19 mouse cellular contexts compared by ENCODE assay signal in the genomic region with DNA sequence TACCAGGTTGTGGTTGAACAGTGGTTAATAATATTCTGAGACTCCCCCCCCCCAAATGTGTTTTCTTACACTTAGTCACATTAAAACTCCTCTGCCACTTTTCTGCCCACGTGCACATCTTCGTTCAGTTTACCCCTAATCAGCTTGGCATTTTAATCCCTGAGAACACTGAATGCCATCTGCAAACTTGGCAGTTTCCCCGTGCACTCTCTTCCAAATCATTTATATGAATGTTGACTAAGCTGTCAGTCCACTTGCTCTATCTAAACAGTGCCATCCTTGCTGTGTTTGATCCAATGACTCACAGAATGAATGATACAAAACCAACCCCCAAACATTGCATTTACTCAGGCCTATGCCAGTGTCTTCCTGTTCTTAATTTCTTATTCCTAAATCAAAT. TPM values are rescaled to one million over a fixed set of nuclear protein-coding genes. Genes with fewer than 3 reads are reported as not detected.
DNase-seq lines count a peak whose midpoint lies in the region; ATAC-seq and TF ChIP-seq lines count a peak whose summit lies in the region.
"Had no signal": no experiment of that assay in that cellular context is flagged by ENCODE, and none has a peak within 500 bp of the region (broad histone marks: within the 10 kb centered on the region; RNA-seq: fewer than 3 reads in every experiment).

No protein-coding gene starts in this region.

- no peak overlapping the region for H3K4me3 ChIP-seq in forebrain, embryonic 15.5 days
- H3K4me3 ChIP-seq in forebrain, embryonic 10.5 days = no peak overlapping the region
- no peak overlapping the region for H3K4me3 ChIP-seq in cerebellum, adult 2 months (replicated peaks; ENCODE audit: insufficient read depth, low read depth, low read length)
- no peak overlapping the region for H3K4me3 ChIP-seq in layer of hippocampus, adult 2 months
- no peak overlapping the region for H3K4me3 ChIP-seq in heart, adult 2 months
- no peak overlapping the region for H3K4me3 ChIP-seq in intestine, postnatal 0 days (ENCODE audit: low read depth, low read length)
- H3K4me3 ChIP-seq: limb, embryonic 12.5 days; lung, embryonic 15.5 days; midbrain, embryonic 10.5 days had no signal

- TF ChIP-seq CTCF in cerebellum, adult 2 months (IDR thresholded peaks at IDR 0.05; ENCODE audit: borderline replicate concordance, insufficient read depth, low read depth, low read length) = no peak
- no peak for TF ChIP-seq CTCF in layer of hippocampus, adult 2 months (conservative IDR thresholded peaks at IDR 0.05)
- TF ChIP-seq CTCF in heart, adult 2 months (IDR thresholded peaks at IDR 0.05) = no peak
- TF ChIP-seq CTCF in intestine, postnatal 0 days (IDR thresholded peaks at IDR 0.05; ENCODE audit: low read depth) = no peak

- ATAC-seq in forebrain, embryonic 15.5 days (replicated peaks) = 0 out of 2 replicates have a peak, but pooled peaks have one; percentile 43
- ATAC-seq in intestine, postnatal 0 days = no peak
- ATAC-seq: inflammation-experienced regulatory T-cells, adult 6 months had no signal

- no peaks in the 10 kb centered on the region for H3K27me3 ChIP-seq in forebrain, embryonic 15.5 days
- no peaks in the 10 kb centered on the region for H3K27me3 ChIP-seq in forebrain, embryonic 10.5 days (ENCODE audit: poor library complexity, severe bottlenecking)
- no peaks in the 10 kb centered on the region for H3K27me3 ChIP-seq in cerebellum, adult 2 months (ENCODE audit: control insufficient read depth, insufficient read depth, low read length)
- H3K27me3 ChIP-seq in heart, adult 2 months (ENCODE audit: control insufficient read depth, insufficient read depth, low read length) = no peaks in the 10 kb centered on the region
- no peaks in the 10 kb centered on the region for H3K27me3 ChIP-seq in intestine, postnatal 0 days (replicated peaks; ENCODE audit: control insufficient read depth, insufficient read depth, low read length)
- H3K27me3 ChIP-seq: limb, embryonic 12.5 days; lung, embryonic 15.5 days had no signal

- H3K79me2 ChIP-seq in heart, adult 2 months (replicated peaks; ENCODE audit: control insufficient read depth, insufficient read depth, low read length) = no peaks in the 10 kb centered on the region

- no peaks in the 10 kb centered on the region for H3K36me3 ChIP-seq in forebrain, embryonic 15.5 days
- H3K36me3 ChIP-seq in forebrain, embryonic 10.5 days (replicated peaks) = no peaks in the 10 kb centered on the region
- H3K36me3 ChIP-seq in heart, adult 2 months (ENCODE audit: control insufficient read depth, insufficient read depth, low read length) = no peaks in the 10 kb centered on the region
- H3K36me3 ChIP-seq in intestine, postnatal 0 days (ENCODE audit: control insufficient read depth, insufficient read depth) = no peaks in the 10 kb centered on the region
- H3K36me3 ChIP-seq: limb, embryonic 12.5 days; lung, embryonic 15.5 days; midbrain, embryonic 10.5 days had no signal

- intact Hi-C loops in heart, adult 2 months (cut with DNase I) = loop anchor here (5.0 kb wide), 1 partner anchor 137 kb away; a partner anchor contains a TSS

- H3K4me2 ChIP-seq in forebrain, embryonic 15.5 days (replicated peaks) = no peak overlapping the region
- no peak overlapping the region for H3K4me2 ChIP-seq in intestine, postnatal 0 days (replicated peaks; ENCODE audit: low read depth)
- H3K4me2 ChIP-seq: limb, embryonic 12.5 days; lung, embryonic 15.5 days had no signal

- DNase-seq in forebrain, embryonic 10.5 days (ENCODE audit: extremely low spot score, low spot score) = no peak
- DNase-seq in adipocyte (ENCODE audit: low spot score) = peak; percentile 83
- DNase-seq in cerebellum, adult 2 months = peak; percentile 78 to 92
- peak; percentile 74 to 86 for DNase-seq in layer of hippocampus, adult 2 months (ENCODE audit: low spot score in 2 of 2)
- DNase-seq in heart, adult 2 months = no peak
- DNase-seq in urinary bladder, postnatal 25 days (ENCODE audit: low spot score) = no peak
- DNase-seq: heart, postnatal 14 days; thymus, postnatal 36 days had no signal

- H3K4me1 ChIP-seq in forebrain, embryonic 15.5 days = peaks cover 21% of the 10 kb centered on the region
- H3K4me1 ChIP-seq in forebrain, embryonic 10.5 days = no peaks in the 10 kb centered on the region
- H3K4me1 ChIP-seq in cerebellum, adult 2 months (ENCODE audit: control insufficient read depth, insufficient read depth, low read length) = peaks cover 43% of the 10 kb centered on the region
- H3K4me1 ChIP-seq in heart, adult 2 months (ENCODE audit: control insufficient read depth, insufficient read depth, low read length) = peaks cover 1% of the 10 kb centered on the region
- H3K4me1 ChIP-seq in intestine, postnatal 0 days (replicated peaks; ENCODE audit: control insufficient read depth, insufficient read depth, low read length) = no peaks in the 10 kb centered on the region
- H3K4me1 ChIP-seq: limb, embryonic 12.5 days; lung, embryonic 15.5 days; midbrain, embryonic 10.5 days had no signal

- 34% methylated on average over 3 of the region's 3 CpGs for WGBS in forebrain, embryonic 15.5 days
- 74% methylated on average over 3 of the region's 3 CpGs for WGBS in forebrain, embryonic 10.5 days
- WGBS in cerebellum, adult 2 months = 9% methylated on average over 3 of the region's 3 CpGs
- 56% methylated on average over 3 of the region's 3 CpGs for WGBS in heart, adult 2 months
- 42% methylated on average over 3 of the region's 3 CpGs for WGBS in intestine, postnatal 0 days

- H3K9me3 ChIP-seq in forebrain, embryonic 15.5 days = no peaks in the 10 kb centered on the region
- H3K9me3 ChIP-seq in forebrain, embryonic 10.5 days = no peaks in the 10 kb centered on the region
- no peaks in the 10 kb centered on the region for H3K9me3 ChIP-seq in intestine, postnatal 0 days (ENCODE audit: control insufficient read depth)
- H3K9me3 ChIP-seq: limb, embryonic 12.5 days; lung, embryonic 15.5 days; midbrain, embryonic 10.5 days had no signal

- no peak overlapping the region for H3K9ac ChIP-seq in forebrain, embryonic 15.5 days (replicated peaks)
- H3K9ac ChIP-seq in heart, adult 2 months (ENCODE audit: low read depth, low read length) = no peak overlapping the region
- H3K9ac ChIP-seq in intestine, postnatal 0 days (ENCODE audit: low read depth, low read length) = no peak overlapping the region
- H3K9ac ChIP-seq: limb, embryonic 12.5 days; lung, embryonic 15.5 days had no signal

- TF ChIP-seq POLR2A in cerebellum, adult 2 months (IDR thresholded peaks at IDR 0.05; ENCODE audit: borderline replicate concordance, insufficient read depth, low read length) = no peak
- TF ChIP-seq POLR2A in heart, adult 2 months (IDR thresholded peaks at IDR 0.05; ENCODE audit: insufficient read depth, low read depth, low read length) = no peak

- TF ChIP-seq EP300 in heart, adult 2 months (IDR thresholded peaks at IDR 0.05; ENCODE audit: insufficient read depth, low read depth, low read length) = no peak

- no peak overlapping the region for H3K27ac ChIP-seq in forebrain, embryonic 15.5 days (replicated peaks)
- H3K27ac ChIP-seq in forebrain, embryonic 10.5 days = no peak overlapping the region
- peak overlapping the region; percentile 52; the same call in 1 of the 2 replicates for H3K27ac ChIP-seq in cerebellum, adult 2 months (ENCODE audit: insufficient read depth, low read length)
- peak overlapping the region; percentile 75 for H3K27ac ChIP-seq in layer of hippocampus, adult 2 months
- no peak overlapping the region for H3K27ac ChIP-seq in heart, adult 2 months
- no peak overlapping the region for H3K27ac ChIP-seq in intestine, postnatal 0 days (ENCODE audit: low read depth, low read length)
- H3K27ac ChIP-seq: limb, embryonic 12.5 days; lung, embryonic 15.5 days; midbrain, embryonic 10.5 days had no signal

RNA-seq across cellular contexts. Expression of a gene that starts 1.6 kb away (rescaled TPM):
- not detected in 2 replicates for polyA plus RNA-seq in forebrain, embryonic 15.5 days (2015; fragmentation: Nextera tagmentation; extraction: Ambion mirVana)
- not detected in 2 replicates for polyA plus RNA-seq in forebrain, embryonic 10.5 days (2016; fragmentation: Nextera tagmentation; extraction: Ambion mirVana)
- not detected in 2 replicates for polyA plus RNA-seq in cerebellum, adult 2 months (2012; rRNA removed)
- total RNA-seq in layer of hippocampus, adult 2 months (2021) = not detected
- not detected for total RNA-seq in heart, adult 2 months (2021)
- not detected in 2 replicates for polyA plus RNA-seq in heart, adult 2 months (2012; rRNA removed)
- polyA plus RNA-seq in intestine, postnatal 0 days (2015; fragmentation: Nextera tagmentation; extraction: Ambion mirVana) = not detected in 2 replicates
- total RNA-seq: heart, postnatal 14 days; MEL had no signal
- polyA plus RNA-seq: C2C12; gonadal fat pad, adult 2 months; inflammation-experienced regulatory T-cells, adult 6 months; large intestine, adult 2 months; limb, embryonic 12.5 days; lung, embryonic 15.5 days; midbrain, embryonic 10.5 days; neural tube, embryonic 11.5 days had no signal

RNA-seq across cellular contexts. Expression of a gene that starts 26.5 kb away (rescaled TPM):
- 2.0 and 2.3 TPM in 2 replicates for polyA plus RNA-seq in forebrain, embryonic 15.5 days (2015; fragmentation: Nextera tagmentation; extraction: Ambion mirVana)
- polyA plus RNA-seq in forebrain, embryonic 10.5 days (2016; fragmentation: Nextera tagmentation; extraction: Ambion mirVana) = 0.15 and 0.16 TPM in 2 replicates
- 111 and 118 TPM in 2 replicates for polyA plus RNA-seq in cerebellum, adult 2 months (2012; rRNA removed)
- 10 to 100 TPM; 19.4 to 22.6 TPM for total RNA-seq in layer of hippocampus, adult 2 months (2021)
- 10 to 100 TPM; 29.9 to 41.5 TPM for total RNA-seq in heart, adult 2 months (2021)
- polyA plus RNA-seq in heart, adult 2 months (2012; rRNA removed) = 24.6 and 37.7 TPM in 2 replicates
- polyA plus RNA-seq in intestine, postnatal 0 days (2015; fragmentation: Nextera tagmentation; extraction: Ambion mirVana) = 0.12 and 0.17 TPM in 2 replicates
- total RNA-seq: MEL had no signal

Comparison
In these comparisons a context has a peak if more than half of its experiments do, and no peak if none do; other contexts are left out.
1. H3K27ac ChIP-seq: peak in cerebellum, adult 2 months (single experiment) and layer of hippocampus, adult 2 months (single experiment); none in forebrain, embryonic 15.5 days (single experiment), forebrain, embryonic 10.5 days (single experiment), heart, adult 2 months (single experiment) and intestine, postnatal 0 days (single experiment).
2. DNase-seq: peak in adipocyte (single experiment), cerebellum, adult 2 months (2 of 2) and layer of hippocampus, adult 2 months (2 of 2); none in forebrain, embryonic 10.5 days (single experiment), heart, adult 2 months (0 of 2) and urinary bladder, postnatal 25 days (single experiment).